Mouse (Mus musculus) urinary bladder, postnatal 10 days (tissue): Measurements from ENCODE around the gene Sae1.
A peak's percentile ranks its signal among the peaks of the same experiment; 100 is the strongest.
"Not testable (repeated sequence)": the region's sequence is repeated elsewhere in the genome, so short reads cannot be mapped to it uniquely, and the experiment has no call there.

Experiments used
- DNase-seq: peaks from one replicate; pipeline ENCODE4 v3.0.0; 2022; ENCODE audit warnings: low spot score

Gene Sae1

GRCm38 (mm10) chr7:16310020-16310520, 77.5 kb downstream of the Sae1 start:
- DNase-seq = no peak

- peak; percentile 67 for DNase-seq
These were observed 78.1 kb downstream of the Sae1 start for GRCm38 (mm10) chr7:16309318-16310019.

GRCm38 (mm10) chr7:16308555-16309317, 78.9 kb downstream of the Sae1 start:
- DNase-seq = no peak

- DNase-seq = not testable (repeated sequence)
These were observed 79.5 kb downstream of the Sae1 start, which contains the start of gene Bbc3 for GRCm38 (mm10) chr7:16308093-16308492. Gene Bbc3 (plus strand): TSS chr7:16308393.

GRCm38 (mm10) chr7:16307141-16307540, 80.5 kb downstream of the Sae1 start:
- not testable (repeated sequence) for DNase-seq

GRCm38 (mm10) chr7:16299419-16300035, 88.1 kb downstream of the Sae1 start:
- no peak for DNase-seq

- DNase-seq = no peak
These were observed 88.7 kb downstream of the Sae1 start for GRCm38 (mm10) chr7:16298927-16299326.

- DNase-seq = no peak
These were observed 90.0 kb downstream of the Sae1 start for GRCm38 (mm10) chr7:16297616-16298015.

- DNase-seq = no peak
These were observed 90.7 kb downstream of the Sae1 start for GRCm38 (mm10) chr7:16296766-16297390.

GRCm38 (mm10) chr7:16296146-16296545, 91.5 kb downstream of the Sae1 start:
- DNase-seq = no peak

GRCm38 (mm10) chr7:16295321-16295900, 92.2 kb downstream of the Sae1 start:
- no peak for DNase-seq

- peak; percentile 88 for DNase-seq
These were observed 92.8 kb downstream of the Sae1 start for GRCm38 (mm10) chr7:16294837-16295236.

GRCm38 (mm10) chr7:16294346-16294745, 93.3 kb downstream of the Sae1 start:
- DNase-seq = no peak

- no peak for DNase-seq
These were observed 99.8 kb downstream of the Sae1 start for GRCm38 (mm10) chr7:16287791-16288190.

GRCm38 (mm10) chr7:16287016-16287415, 100.6 kb downstream of the Sae1 start:
- no peak for DNase-seq

GRCm38 (mm10) chr7:16286026-16286961, 101.3 kb downstream of the Sae1 start, which contains the start of gene Ccdc9:
Gene Ccdc9 (minus strand): TSS chr7:16286795.
- peak; percentile 100 for DNase-seq

GRCm38 (mm10) chr7:16285450-16286025, 102.1 kb downstream of the Sae1 start:
- no peak for DNase-seq

GRCm38 (mm10) chr7:16284904-16285303, 102.7 kb downstream of the Sae1 start:
- DNase-seq = no peak

GRCm38 (mm10) chr7:16284001-16284400, 103.6 kb downstream of the Sae1 start:
- no peak for DNase-seq

- no peak for DNase-seq
These were observed 105.3 kb downstream of the Sae1 start for GRCm38 (mm10) chr7:16282334-16282733.
